Mouse (Mus musculus): Measurements from ENCODE around the gene Ankrd36. TPM values are rescaled to one million over a fixed set of nuclear protein-coding genes. Genes with fewer than 3 reads are reported as not detected.

The Ankrd36 gene
- total RNA-seq (2021), result not detected
- 0.12 and 0.23 TPM in 2 replicates for polyA plus RNA-seq (2012; rRNA removed)
- long read RNA-seq, result 0 reads

- no peak within 1 kb of the TSS for H3K9ac ChIP-seq (ENCODE audit: low read depth, low read length)
- no peaks in the 10 kb centered on the region for H3K27me3 ChIP-seq (ENCODE audit: control insufficient read depth, insufficient read depth, low read length)
- intact Hi-C loops (cut with DNase I), result loop anchor here (5.0 kb wide), 1 partner anchor 38 kb away; no protein-coding TSS in a partner anchor
- DNase-seq, result no peak
- no peaks in the 10 kb centered on the region for H3K36me3 ChIP-seq (ENCODE audit: control insufficient read depth, insufficient read depth, low read length)
- TF ChIP-seq POLR2A (IDR thresholded peaks at IDR 0.05; ENCODE audit: insufficient read depth, low read depth, low read length) (no peak), EP300 (IDR thresholded peaks at IDR 0.05; ENCODE audit: insufficient read depth, low read depth, low read length) (no peak), CTCF (IDR thresholded peaks at IDR 0.05) (no peak)
- no peak within 1 kb of the TSS for H3K4me3 ChIP-seq
- 85% methylated on average over 12 of the region's 12 CpGs for WGBS
- no peaks in the 10 kb centered on the region for H3K79me2 ChIP-seq (replicated peaks; ENCODE audit: control insufficient read depth, insufficient read depth, low read length)
- H3K27ac ChIP-seq, result no peak within 1 kb of the TSS
- H3K4me1 ChIP-seq (ENCODE audit: control insufficient read depth, insufficient read depth, low read length), result no peaks in the 10 kb centered on the region
Observed at GRCm38 (mm10) chr11:5569474-5569873, at the start of gene Ankrd36. Gene Ankrd36 (plus strand): TSS chr11:5569684.

- Histone ChIP-seq H3K36me3 (ENCODE audit: control insufficient read depth, insufficient read depth, low read length) (peaks cover 18% of the 10 kb centered on the region), H3K27ac (peak within 1 kb of the TSS; percentile 100), H3K4me1 (ENCODE audit: control insufficient read depth, insufficient read depth, low read length) (peaks cover 5% of the 10 kb centered on the region), H3K79me2 (replicated peaks; ENCODE audit: control insufficient read depth, insufficient read depth, low read length) (no peaks in the 10 kb centered on the region), H3K27me3 (ENCODE audit: control insufficient read depth, insufficient read depth, low read length) (no peaks in the 10 kb centered on the region), H3K9ac (ENCODE audit: low read depth, low read length) (peak within 1 kb of the TSS; percentile 93), H3K4me3 (peak within 1 kb of the TSS; percentile 82)
- DNase-seq, result peak; percentile 98 to 99
- under 1% methylated on average over 71 of the region's 72 CpGs for WGBS
- peak; percentile 91 for TF ChIP-seq POLR2A (IDR thresholded peaks at IDR 0.05; ENCODE audit: insufficient read depth, low read depth, low read length)
- 0 out of 2 replicates have a peak, but pooled peaks have one; percentile 39 for TF ChIP-seq EP300 (IDR thresholded peaks at IDR 0.05; ENCODE audit: insufficient read depth, low read depth, low read length)
- no peak for TF ChIP-seq CTCF (IDR thresholded peaks at IDR 0.05)
- intact Hi-C loops (cut with DNase I), result loop anchor here (2.0 to 5.0 kb wide), 2 partner anchors 20 to 187 kb away; no protein-coding TSS in a partner anchor
Observed at GRCm38 (mm10) chr11:5520412-5521265, 48.8 kb upstream of the Ankrd36 start, which contains the start of gene Xbp1. Gene Xbp1 (plus strand): TSS chr11:5520659.

- intact Hi-C loops (cut with DNase I), result loop anchor here (2.0 to 5.0 kb wide), 2 partner anchors 20 to 186 kb away; no protein-coding TSS in a partner anchor
- 0% methylated on average over 13 of the region's 13 CpGs for WGBS
Observed at GRCm38 (mm10) chr11:5521266-5521515, 48.3 kb upstream of the Ankrd36 start.

GRCm38 (mm10) chr11:5521516-5522291 lies 47.8 kb upstream of the Ankrd36 start:
- peak overlapping the region; percentile 100 for H3K27ac ChIP-seq
- H3K79me2 ChIP-seq (replicated peaks; ENCODE audit: control insufficient read depth, insufficient read depth, low read length), result no peaks in the 10 kb centered on the region
- peak overlapping the region; percentile 82 for H3K4me3 ChIP-seq
- peaks cover 23% of the 10 kb centered on the region for H3K36me3 ChIP-seq (ENCODE audit: control insufficient read depth, insufficient read depth, low read length)
- WGBS, result under 1% methylated on average over 34 of the region's 34 CpGs
- peak overlapping the region; percentile 93 for H3K9ac ChIP-seq (ENCODE audit: low read depth, low read length)
- peak; percentile 78 to 85 for DNase-seq
- 0 out of 2 replicates have a peak, but pooled peaks have one; percentile 21 for TF ChIP-seq EP300 (IDR thresholded peaks at IDR 0.05; ENCODE audit: insufficient read depth, low read depth, low read length)
- peak; percentile 76 for TF ChIP-seq CTCF (IDR thresholded peaks at IDR 0.05)
- peak; percentile 53 for TF ChIP-seq POLR2A (IDR thresholded peaks at IDR 0.05; ENCODE audit: insufficient read depth, low read depth, low read length)
- peaks cover 5% of the 10 kb centered on the region for H3K4me1 ChIP-seq (ENCODE audit: control insufficient read depth, insufficient read depth, low read length)
- intact Hi-C loops (cut with DNase I), result loop anchor here (1.0 to 5.0 kb wide), 3 partner anchors 19 to 186 kb away; no protein-coding TSS in a partner anchor
- no peaks in the 10 kb centered on the region for H3K27me3 ChIP-seq (ENCODE audit: control insufficient read depth, insufficient read depth, low read length)

More at GRCm38 (mm10) chr11:5521266-5521515, 48.3 kb upstream of the Ankrd36 start:
- Histone ChIP-seq H3K36me3 (ENCODE audit: control insufficient read depth, insufficient read depth, low read length) (peaks cover 22% of the 10 kb centered on the region), H3K27ac (peak overlapping the region; percentile 100), H3K9ac (ENCODE audit: low read depth, low read length) (peak overlapping the region; percentile 93), H3K79me2 (replicated peaks; ENCODE audit: control insufficient read depth, insufficient read depth, low read length) (no peaks in the 10 kb centered on the region), H3K27me3 (ENCODE audit: control insufficient read depth, insufficient read depth, low read length) (no peaks in the 10 kb centered on the region), H3K4me1 (ENCODE audit: control insufficient read depth, insufficient read depth, low read length) (peaks cover 5% of the 10 kb centered on the region), H3K4me3 (peak overlapping the region; percentile 82)
- TF ChIP-seq POLR2A (IDR thresholded peaks at IDR 0.05; ENCODE audit: insufficient read depth, low read depth, low read length) (no peak), CTCF (IDR thresholded peaks at IDR 0.05) (no peak), EP300 (IDR thresholded peaks at IDR 0.05; ENCODE audit: insufficient read depth, low read depth, low read length) (no peak)
- no peak for DNase-seq

GRCm38 (mm10) chr11:5522798-5523415 lies 46.6 kb upstream of the Ankrd36 start:
- intact Hi-C loops (cut with DNase I), result loop anchor here (1.0 to 5.0 kb wide), 2 partner anchors 38 to 184 kb away; no protein-coding TSS in a partner anchor
- TF ChIP-seq POLR2A (IDR thresholded peaks at IDR 0.05; ENCODE audit: insufficient read depth, low read depth, low read length), result no peak
- no peak overlapping the region for H3K27ac ChIP-seq
- H3K9ac ChIP-seq (ENCODE audit: low read depth, low read length), result no peak overlapping the region
- H3K36me3 ChIP-seq (ENCODE audit: control insufficient read depth, insufficient read depth, low read length), result peaks cover 23% of the 10 kb centered on the region
- H3K79me2 ChIP-seq (replicated peaks; ENCODE audit: control insufficient read depth, insufficient read depth, low read length), result no peaks in the 10 kb centered on the region
- peaks cover 5% of the 10 kb centered on the region for H3K4me1 ChIP-seq (ENCODE audit: control insufficient read depth, insufficient read depth, low read length)
- no peak for DNase-seq
- H3K27me3 ChIP-seq (ENCODE audit: control insufficient read depth, insufficient read depth, low read length), result no peaks in the 10 kb centered on the region
- WGBS, result 77% methylated on average over 11 of the region's 11 CpGs
- no peak overlapping the region; the same call in 1 of the 2 replicates for H3K4me3 ChIP-seq

Measured in heart, adult 2 months (tissue).